Mouse (Mus musculus) layer of hippocampus, postnatal 25 days (tissue): ENCODE results near the gene Ppp2r5a. TPM values are rescaled to one million over a fixed set of nuclear protein-coding genes. Genes with fewer than 3 reads are reported as not detected.
"Not testable (repeated sequence)": the region's sequence is repeated elsewhere in the genome, so short reads cannot be mapped to it uniquely, and the experiment has no call there.

Source experiments
- DNase-seq, 2 experiments: peaks; one replicate each; pipeline ENCODE4 v3.0.0; 2022; ENCODE audit warnings: mixed read lengths in 2 of 2, low spot score in 1 of 2; ENCODE audit errors: extremely low spot score in 1 of 2
- total RNA-seq, 2 experiments: library from RNA; stranded (reverse); gene quantifications; 2 replicates each; pipeline ENCODE4 v1.2.3; 2021

Ppp2r5a gene
- total RNA-seq = 10 to 100 TPM; 69.3 to 70.9 TPM

DNA sequence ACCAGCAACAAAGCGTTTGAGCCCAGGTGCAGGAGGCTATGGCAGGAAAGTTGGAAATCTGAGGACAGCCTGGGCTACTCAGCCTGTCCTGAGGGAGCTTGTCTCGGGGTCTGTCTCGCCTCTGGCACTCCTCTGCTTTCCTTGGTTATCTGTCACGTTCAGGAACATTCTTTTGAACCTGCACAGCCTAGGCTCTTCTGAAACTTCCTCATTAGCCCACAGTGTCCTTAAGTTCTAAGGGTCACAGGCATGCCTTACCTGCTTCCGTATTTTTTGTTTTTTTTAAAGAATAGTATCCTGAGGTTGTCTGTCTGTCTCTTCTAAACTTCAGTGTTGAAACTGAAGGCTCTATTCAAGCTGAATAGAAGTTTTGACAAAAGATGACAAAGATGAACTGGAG, at the start of gene Ppp2r5a:
Gene Ppp2r5a (minus strand): TSS at position 199 of the 400 bp plus-strand sequence.
- no peak for DNase-seq

DNA sequence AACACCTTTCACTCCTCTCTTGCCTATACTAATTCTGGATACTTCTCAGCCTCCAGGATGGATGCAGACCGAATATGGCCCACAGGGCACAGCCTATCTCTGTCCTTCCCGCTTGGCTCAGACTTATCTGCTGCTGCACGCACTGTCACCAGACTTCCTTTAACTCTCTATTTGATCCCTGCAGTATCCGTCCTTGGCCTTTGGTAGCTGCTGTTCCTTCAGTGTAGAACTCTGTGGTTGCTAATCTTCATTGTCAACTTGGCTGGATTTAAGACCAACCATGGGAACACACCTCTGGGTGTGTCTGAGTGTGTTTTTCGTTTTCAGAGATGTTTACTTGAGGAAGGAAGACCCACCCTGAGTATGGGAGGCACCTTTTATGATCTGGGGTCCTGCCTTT, 47.5 kb upstream of the Ppp2r5a start:
- no peak for DNase-seq

DNA sequence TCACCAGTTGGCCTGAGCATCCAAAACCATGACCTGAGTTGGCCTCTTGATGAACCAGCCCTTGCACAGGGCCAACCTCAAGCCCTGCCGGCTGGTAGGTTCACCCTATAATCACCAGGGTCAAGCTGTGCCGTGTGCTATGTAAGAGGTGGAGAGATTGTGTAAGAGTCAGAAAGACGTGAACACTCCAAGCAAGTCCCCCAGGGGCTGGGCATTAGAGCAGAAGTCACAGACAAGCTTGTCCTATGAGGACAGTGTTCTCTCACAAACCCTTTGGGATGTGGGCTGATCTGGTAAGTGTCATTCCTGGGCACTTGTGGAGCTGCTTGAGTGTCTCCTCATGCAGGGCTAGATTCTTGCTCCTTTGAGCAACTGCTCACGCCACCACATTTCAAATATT, 46.5 kb upstream of the Ppp2r5a start:
- no peak for DNase-seq

DNA sequence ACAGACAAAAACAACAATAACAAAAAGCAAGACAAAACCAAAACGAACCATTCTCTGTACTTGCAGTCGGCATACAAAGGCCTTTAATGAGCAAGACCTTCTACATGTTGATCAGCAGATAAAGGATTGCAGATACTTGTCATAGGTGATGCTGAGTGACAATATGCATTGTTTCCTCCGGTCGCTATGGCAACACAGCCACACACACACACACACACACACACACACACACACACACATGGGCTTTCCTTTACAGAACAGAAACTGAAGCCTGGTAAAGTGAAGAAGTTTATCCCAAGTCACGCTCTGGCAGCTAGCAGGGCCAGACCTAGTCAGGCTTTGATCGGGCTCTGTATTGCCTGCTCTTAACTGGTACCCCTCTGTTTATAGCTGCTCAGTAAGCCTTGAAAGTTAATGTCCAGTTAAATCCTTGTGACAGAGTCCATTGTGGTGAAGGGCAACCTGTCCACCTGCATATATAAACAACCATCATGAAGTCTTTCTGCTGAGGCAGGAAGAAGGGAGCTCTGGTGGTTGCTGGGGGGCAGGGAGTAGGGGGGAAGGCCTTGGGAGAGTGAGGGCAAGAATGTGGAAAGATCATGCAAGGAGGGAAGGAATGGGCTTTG, 44.4 kb upstream of the Ppp2r5a start:
- no peak for DNase-seq

DNA sequence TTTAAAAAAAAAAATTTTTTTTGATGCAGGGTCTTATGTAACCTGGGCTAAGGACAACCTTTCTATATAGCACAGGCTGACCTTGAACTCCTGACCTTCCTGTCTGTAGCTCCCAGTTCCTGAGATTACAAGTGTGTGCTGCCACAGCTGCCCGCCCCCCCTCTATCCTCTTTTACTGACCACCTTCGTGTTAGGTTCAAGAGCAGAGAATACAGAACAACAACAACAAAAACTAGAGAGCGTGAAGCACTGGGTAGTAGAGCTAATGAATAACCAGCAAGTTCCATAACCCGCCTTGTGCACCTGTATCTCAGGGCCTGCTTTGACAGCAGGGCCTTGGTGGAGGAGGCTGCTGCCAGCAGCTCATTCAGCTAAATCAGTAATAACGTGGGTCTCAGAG, 43.2 kb upstream of the Ppp2r5a start:
- no peak for DNase-seq

DNA sequence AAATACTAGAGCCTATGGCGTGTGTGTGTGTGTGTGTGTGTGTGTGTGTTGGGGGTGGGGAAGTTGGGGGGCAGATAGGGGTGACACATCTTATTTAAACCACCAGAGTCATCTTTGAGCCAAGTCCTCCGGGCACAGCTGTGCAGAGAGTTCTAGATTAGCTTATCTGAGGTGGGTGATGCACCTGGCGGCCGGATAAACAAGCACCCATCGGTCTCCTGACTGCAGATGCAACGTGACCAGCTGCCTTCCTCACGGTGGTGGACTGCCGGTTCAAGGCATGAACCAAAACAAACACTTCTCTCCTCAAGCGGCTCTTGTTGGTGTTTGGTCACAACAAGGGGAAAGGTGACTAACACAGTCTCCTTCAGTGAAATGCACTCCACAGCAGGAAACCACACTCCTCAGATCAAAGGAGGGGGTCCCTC, 42.8 kb upstream of the Ppp2r5a start:
- no peak for DNase-seq

DNA sequence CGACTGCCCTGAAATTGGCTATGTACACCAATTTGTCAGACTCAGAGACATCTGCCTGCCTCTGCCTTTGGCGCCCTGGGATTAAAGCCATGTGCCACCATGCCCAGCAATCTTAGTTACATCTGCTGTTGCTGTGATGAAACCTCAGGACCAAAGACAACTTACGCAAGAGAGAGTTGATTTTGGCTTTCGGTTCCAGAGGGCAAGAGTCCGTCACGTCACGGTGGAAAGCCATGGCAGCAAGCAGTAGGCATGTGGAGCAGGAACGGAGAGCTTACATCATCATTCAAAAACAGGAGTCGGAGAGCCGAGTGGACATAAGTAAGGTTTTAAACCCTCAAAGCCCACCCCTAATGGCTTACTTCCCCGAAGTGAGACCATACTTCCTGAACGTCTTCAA, 42.3 kb upstream of the Ppp2r5a start:
- no peak for DNase-seq

DNA sequence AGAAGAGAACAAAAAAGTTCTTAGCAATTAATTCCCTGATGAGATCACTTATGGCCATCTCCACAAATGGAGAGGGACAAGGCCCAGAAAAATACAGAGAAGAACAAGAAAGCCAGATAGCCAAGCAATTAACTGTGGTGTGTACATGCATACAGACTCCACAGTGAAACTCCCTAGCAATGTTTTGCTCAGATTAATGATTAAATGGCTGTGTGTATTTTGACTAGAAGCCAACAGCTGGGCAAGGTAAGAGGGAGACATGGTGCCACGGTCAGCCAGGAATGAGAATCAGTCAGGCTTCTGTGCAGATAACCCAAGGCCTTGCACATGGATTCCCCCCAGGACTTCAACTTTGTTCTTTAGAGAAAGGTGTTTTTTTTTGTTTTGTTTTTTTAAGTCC, 41.4 kb upstream of the Ppp2r5a start:
- DNase-seq = no peak

DNA sequence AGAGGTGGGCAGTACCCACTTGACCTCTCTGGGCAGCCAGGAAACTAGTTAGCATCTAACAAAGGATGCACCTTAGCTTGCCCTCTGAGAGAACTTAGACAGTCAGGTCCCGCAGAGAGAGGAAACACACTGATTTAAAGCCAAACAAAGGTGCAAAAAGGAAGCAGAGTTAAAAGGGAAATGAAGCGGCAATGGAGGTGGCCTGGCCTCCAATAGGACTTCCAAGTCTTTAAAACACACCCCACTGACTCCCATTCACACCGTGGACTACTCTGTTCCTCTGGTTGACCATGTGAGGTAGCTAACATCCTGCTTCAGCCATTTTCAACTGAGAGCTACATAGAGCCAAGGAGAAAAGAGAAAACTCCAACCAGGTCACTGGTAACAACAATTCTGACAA, 35.9 kb upstream of the Ppp2r5a start:
- no peak for DNase-seq

DNA sequence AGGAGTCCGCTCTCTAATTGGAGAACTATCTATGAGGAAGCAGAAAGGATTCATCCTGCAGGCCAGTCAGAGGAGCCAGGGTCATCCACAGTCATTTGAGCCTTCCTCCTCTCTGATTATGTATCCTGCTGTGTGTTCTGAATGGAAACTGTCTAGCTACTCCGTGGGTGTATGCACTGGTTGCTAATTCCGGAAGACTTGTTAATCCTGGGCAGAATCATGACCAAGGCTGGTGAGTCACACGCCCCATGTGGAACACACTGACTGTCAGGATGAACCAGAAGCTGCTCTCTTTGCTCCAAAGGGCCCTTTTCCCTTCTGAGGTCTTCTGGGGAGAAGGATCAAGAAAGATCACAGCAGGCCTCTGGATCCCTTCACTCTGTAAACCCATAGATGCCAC, 35.5 kb upstream of the Ppp2r5a start:
- no peak for DNase-seq

DNA sequence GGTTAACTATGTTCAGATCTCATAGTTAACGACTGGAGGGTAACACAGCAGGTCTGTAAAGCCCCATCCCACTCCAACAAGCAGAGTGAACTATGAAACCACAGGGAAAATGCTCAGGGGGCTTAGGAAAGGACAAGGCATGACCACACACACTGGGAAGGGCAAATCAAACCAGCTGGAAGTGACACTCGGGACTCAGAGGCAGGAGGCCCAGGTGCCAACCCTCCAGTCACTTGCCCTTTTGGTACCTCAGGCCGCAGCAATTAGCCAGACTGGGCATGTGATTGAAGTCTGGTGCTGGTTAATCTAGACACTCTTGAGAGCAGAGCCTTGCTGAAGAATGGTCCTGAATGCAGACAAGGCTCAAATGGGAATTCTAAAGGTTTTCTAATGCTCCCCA, 33.6 kb upstream of the Ppp2r5a start:
- no peak for DNase-seq

DNA sequence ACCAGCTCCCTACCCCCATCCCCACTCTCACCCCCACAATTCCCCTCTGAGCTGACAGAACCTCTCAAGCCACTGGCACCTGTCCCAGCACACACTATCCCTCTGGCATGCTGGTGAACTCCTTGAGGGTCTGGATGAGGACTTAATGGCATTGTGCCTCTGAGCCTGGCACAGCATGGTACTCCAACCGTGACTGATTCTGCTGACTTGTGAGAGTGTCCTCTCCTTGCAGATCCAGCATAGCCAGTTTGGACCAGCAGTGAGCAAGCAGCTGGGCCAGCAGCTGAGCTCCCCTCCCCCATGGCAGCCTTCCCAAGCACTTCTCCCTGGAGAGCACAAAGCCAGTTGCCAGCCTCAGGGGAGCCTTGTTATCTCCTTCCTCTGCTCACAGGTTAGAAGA, 32.3 kb upstream of the Ppp2r5a start:
- peak; percentile 29 to 56 for DNase-seq

DNA sequence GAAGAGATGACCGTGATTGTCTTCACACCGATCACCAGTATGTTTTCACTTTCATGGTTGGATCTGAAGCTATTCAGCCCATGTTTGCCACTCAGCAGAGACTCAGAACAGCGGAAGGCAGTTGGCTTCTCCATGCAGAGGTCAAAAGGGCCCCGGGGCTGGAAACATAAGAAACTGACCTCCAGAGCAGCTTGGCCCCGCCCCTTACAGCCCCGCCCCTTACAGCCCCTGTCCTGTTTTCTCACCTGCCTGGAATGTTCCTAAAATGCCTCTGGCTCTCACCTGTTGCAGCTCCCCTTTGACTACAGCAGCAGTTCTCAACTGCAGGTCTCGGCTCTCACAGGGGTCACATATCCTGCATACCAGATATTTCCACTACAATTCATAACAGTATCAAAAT, 29.5 kb upstream of the Ppp2r5a start:
- no peak for DNase-seq

DNA sequence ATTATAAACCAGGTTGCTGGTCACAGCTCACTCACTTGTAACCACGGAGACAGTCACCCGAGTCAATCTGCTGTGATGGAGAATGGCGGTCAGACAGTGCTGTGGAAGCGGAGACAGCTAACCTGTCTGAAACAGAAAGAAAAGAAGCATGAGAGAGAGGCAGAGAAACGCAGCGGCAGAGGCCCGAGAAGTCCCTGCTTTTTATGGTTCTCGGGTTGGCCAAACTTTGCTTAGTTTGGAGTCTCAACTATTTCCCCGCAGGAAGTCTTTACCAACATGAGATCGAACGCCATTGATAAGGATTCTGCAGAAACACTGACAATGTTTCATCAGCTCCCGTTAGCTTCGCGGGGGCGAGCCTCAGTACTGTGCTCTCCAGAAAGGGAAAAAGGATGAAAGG, 29.0 kb upstream of the Ppp2r5a start:
- no peak for DNase-seq

DNA sequence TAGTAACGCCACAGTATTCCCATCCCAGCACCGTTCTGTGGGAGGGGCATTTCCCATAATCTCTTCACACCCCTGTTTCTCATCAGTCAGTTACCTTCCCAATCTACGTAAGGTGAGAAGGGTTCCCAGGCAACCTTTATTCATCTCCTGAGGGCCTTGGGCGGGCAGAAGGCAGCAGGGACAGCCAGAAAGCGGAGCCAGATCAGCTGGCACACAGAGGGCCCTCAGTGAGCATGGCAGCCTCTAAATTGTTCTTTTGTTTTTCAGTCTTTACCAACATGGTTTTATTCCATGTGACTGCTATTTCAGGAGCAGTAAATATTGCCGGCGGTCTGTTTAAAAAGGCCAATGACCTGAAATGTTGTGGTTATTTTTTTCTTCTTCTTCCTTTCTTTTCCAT, 27.0 kb upstream of the Ppp2r5a start:
- no peak for DNase-seq

DNA sequence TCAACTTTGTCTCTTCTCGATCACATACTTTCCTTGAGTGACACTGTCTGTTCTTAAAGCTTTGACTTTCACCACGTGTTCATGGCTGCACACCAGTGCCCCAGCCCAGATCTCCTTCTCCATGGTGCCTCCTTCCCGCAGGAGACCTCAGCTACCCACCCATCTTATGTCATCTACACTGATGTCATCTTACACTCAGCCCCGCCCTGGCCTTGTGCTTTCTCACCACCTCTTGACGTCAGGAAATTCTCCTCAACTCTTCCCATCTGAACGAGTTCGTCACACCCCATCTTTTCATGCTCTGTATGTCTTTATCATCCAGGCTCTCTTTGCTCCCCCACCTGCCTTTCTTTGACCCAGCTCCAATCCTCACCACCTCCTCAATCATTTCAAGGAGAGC, 22.8 kb upstream of the Ppp2r5a start:
- no peak for DNase-seq

DNA sequence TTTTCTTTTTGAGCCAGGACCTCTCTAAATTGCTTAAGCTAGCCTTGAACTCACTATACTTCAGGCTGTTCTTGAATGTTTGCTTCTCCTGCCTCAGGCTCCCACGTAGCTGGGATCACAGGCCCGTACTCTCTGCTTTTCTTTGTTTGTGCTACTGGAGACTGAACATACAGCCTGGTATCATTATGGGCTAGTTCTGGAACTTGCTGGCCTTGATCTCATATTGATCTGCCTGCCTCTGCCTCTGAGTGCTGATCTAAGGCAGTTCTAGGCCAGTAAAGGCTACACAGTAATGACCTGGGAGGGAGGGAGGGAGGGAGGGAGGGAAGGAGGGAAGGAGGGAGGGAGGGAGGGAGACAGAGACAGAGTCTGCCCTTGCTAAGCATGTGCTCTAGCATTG, 20.1 kb upstream of the Ppp2r5a start:
- no peak for DNase-seq

DNA sequence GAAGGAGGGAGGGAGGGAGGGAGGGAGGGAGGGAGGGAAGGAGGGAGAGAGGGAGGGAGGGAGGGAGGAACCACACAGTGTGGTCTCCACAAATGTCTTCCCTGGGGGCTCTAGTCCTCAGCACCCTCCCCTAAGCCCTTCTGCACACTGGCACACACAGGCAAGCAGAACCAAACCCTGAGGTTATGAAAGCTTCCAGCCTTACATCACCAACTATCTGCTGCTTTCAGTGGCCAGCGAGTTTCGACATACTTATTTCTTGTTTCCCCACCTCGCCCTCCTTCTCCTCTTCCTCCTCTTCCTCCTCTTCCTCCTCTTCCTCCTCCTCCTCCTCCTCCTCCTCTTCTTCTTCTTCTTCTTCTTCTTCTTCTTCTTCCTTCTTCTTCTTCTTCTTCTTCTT, 19.6 kb upstream of the Ppp2r5a start:
- not testable (repeated sequence) for DNase-seq

DNA sequence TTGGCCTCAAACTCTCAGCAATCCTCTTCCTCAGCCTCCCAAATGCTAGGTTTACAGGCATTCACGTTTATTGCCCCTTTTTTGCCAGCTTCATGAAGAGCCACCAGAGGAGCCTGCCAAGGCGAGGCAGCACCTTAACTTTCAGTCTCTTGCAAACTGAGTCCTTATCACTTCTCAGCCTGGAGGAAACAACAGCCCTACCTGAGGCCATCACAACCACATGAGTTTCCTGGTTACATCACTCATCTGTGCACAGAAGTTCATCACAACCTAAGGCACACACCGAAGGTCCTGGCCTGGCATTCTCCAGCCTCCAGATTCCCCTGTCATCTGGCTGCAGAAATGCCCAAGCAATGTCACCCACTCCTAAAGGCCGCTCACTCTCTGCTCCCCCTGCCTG, 19.1 kb upstream of the Ppp2r5a start:
- DNase-seq = no peak

DNA sequence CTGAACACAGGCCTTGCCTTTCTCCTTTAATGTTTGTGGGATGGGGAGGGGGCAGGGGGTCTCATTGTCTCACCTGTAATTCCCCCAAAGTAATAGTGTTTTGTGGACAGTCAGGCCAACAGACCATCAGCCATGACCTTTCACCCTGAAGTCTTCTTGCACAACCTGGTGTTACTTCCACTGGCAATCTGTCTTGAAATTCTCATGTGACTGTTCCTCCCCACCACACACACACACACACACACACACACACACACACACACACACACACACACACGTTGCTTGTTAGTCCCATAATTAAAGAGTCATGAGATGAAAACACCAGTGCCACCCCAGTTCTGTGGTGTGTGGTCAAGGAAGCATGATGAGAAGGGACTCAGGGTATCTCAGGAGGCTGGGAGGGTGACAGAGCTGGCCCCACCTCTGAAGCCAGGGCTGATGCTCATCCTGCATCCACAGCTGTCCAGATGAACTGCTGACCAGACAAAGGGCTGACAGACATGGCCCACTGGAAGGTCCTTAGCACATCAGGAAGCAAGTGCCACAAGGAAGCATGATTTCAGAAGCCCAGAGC, 18.4 kb upstream of the Ppp2r5a start:
- no peak for DNase-seq

DNA sequence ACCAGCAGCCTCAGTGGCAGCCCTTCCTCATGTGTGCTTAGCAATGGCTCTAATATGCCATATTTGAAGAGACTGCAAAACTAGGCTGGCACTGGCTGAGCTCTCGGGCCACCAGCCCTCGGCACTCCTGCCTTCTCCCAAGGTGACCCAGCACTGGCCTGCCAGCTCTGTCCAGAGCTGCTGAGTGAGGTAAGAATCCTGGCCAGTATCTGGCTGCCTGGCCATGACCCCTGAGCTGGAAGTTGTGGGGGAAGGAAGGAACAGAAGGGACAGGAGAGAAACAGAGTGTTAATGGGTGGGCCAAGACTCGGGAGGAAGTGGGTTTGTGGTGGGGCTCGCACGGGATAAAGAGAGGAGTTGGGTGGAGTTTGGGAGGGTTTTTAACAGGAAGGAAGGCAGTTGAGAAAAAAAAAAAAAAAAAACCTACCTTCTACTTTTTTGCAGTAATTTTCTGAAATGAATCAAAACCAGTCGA, 17.9 kb upstream of the Ppp2r5a start:
- DNase-seq = no peak

DNA sequence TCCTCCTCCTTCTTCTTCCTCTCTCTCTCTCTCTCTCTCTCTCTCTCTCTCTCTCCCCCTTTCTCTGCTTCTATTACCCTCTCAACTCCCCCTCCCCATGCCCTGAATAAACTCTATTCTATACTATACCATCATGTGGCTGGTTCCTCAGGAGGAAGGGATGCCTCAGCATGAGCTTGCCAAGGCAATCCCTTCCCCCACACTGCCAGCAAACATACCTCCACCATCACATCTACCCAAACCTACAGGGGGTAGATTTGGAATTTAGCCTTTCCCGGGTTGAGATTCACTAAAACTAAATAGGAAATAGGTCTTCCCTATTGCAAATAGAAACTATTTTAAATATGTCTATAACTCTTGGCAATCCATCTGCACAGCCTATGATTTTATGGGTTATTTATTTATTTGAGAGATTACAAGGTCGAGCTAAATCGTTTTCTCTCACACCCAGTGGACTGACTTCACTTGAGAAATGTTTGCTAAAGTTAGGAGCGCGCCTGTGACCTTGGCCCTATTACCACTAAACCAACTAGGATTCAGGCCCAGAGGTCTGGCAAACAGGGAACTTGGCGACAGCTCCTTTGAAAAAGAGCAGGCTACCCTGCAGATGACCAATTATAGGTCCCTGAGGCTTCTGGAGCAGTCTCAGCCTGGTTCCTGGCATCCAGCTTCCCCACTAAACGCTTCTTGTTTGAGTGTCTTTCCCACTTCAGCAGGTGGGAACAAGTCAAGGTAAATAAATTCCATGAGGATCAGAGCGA, 17.1 kb upstream of the Ppp2r5a start:
- no peak for DNase-seq
